Comparison of ENCODE assay signal across 10 mouse cellular contexts in the genomic region with DNA sequence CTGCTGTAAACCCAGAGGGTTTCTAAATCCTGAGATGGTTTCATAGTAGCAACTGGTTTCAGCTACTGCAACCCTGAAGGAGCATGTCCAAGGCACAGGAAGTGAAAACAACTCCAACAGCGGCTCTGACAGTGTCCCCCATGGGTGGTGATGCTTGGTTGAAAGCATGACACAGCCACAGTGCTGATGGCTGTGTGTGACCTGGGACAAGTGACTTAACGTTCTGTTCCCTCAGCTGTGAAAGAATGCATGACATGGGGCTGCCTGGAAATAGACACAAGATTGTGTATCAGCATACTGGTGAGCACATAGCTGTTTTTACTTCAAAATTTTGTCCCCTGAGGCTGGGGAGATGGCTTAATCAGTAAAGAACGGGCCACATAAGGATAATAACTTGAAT. TPM values are rescaled to one million over a fixed set of nuclear protein-coding genes. Genes with fewer than 3 reads are reported as not detected.
"Had no signal": no experiment of that assay in that cellular context is flagged by ENCODE, and none has a peak within 500 bp of the region (broad histone marks: within the 10 kb centered on the region; RNA-seq: fewer than 3 reads in every experiment).

No protein-coding gene starts in this region.

- DNase-seq: kidney, postnatal 36 days; layer of hippocampus, adult 9-11 months; layer of hippocampus, postnatal 36 days; lung, postnatal 14 days; right cerebral cortex, postnatal 14 days; thymus, adult 18-20 months; thymus, postnatal 14 days had no signal

- ATAC-seq: liver, embryonic 12.5 days; midbrain, embryonic 13.5 days had no signal

RNA-seq across cellular contexts. Expression of a gene that starts 51.5 kb away (rescaled TPM):
- total RNA-seq: layer of hippocampus, postnatal 36 days; left cerebral cortex, postnatal 25 days had no signal
